Mouse (Mus musculus) cerebellum, adult 9-11 months (tissue): Measurements from ENCODE around the gene Gm42688.
"Not testable (repeated sequence)": the region's sequence is repeated elsewhere in the genome, so short reads cannot be mapped to it uniquely, and the experiment has no call there.

Experiments
- DNase-seq: peaks from one replicate; pipeline ENCODE4 v3.0.0; 2022

Gm42688 gene

GRCm38 (mm10) chr6:83142211-83142731 lies 40.9 kb downstream of the Gm42688 start:
- no peak for DNase-seq

GRCm38 (mm10) chr6:83142886-83143285 lies 41.5 kb downstream of the Gm42688 start:
- no peak for DNase-seq

- no peak for DNase-seq
Observed at GRCm38 (mm10) chr6:83145209-83145608, 43.8 kb downstream of the Gm42688 start.

GRCm38 (mm10) chr6:83145805-83146204 lies 44.4 kb downstream of the Gm42688 start:
- no peak for DNase-seq

GRCm38 (mm10) chr6:83147280-83147679 lies 45.9 kb downstream of the Gm42688 start:
- no peak for DNase-seq

- DNase-seq = no peak
Observed at GRCm38 (mm10) chr6:83151721-83152120, 50.3 kb downstream of the Gm42688 start.

- no peak for DNase-seq
Observed at GRCm38 (mm10) chr6:83153038-83153437, 51.6 kb downstream of the Gm42688 start.

- no peak for DNase-seq
Observed at GRCm38 (mm10) chr6:83153485-83153884, 52.1 kb downstream of the Gm42688 start.

- DNase-seq = no peak
Observed at GRCm38 (mm10) chr6:83155552-83156238, 54.3 kb downstream of the Gm42688 start.

GRCm38 (mm10) chr6:83156259-83156684 lies 54.9 kb downstream of the Gm42688 start, which contains the start of the genes Wdr54 and 1700003E16Rik:
TSS of gene Wdr54 (minus strand) at chr6:83156397.
TSS of gene 1700003E16Rik (plus strand) at chr6:83156404.
- DNase-seq = peak; percentile 78

GRCm38 (mm10) chr6:83159456-83159855 lies 58.0 kb downstream of the Gm42688 start:
- DNase-seq = not testable (repeated sequence)
